Mouse (Mus musculus) layer of hippocampus, adult 8-10 months (tissue): Measurements from ENCODE around the gene Btbd11. TPM values are rescaled to one million over a fixed set of nuclear protein-coding genes. Genes with fewer than 3 reads are reported as not detected.

Experiments used
- DNase-seq, 2 experiments: peaks; one replicate each; pipeline ENCODE4 v3.0.0; 2022; ENCODE audit warnings: low spot score in 2 of 2
- total RNA-seq, 4 experiments: library from RNA; stranded (reverse); gene quantifications; 2 replicates each; pipeline ENCODE4 v1.2.4; 2022

The Btbd11 gene
- total RNA-seq, 4 experiments from 2014 or later: 20.2 to 30.5 (median 21.7) TPM

DNA sequence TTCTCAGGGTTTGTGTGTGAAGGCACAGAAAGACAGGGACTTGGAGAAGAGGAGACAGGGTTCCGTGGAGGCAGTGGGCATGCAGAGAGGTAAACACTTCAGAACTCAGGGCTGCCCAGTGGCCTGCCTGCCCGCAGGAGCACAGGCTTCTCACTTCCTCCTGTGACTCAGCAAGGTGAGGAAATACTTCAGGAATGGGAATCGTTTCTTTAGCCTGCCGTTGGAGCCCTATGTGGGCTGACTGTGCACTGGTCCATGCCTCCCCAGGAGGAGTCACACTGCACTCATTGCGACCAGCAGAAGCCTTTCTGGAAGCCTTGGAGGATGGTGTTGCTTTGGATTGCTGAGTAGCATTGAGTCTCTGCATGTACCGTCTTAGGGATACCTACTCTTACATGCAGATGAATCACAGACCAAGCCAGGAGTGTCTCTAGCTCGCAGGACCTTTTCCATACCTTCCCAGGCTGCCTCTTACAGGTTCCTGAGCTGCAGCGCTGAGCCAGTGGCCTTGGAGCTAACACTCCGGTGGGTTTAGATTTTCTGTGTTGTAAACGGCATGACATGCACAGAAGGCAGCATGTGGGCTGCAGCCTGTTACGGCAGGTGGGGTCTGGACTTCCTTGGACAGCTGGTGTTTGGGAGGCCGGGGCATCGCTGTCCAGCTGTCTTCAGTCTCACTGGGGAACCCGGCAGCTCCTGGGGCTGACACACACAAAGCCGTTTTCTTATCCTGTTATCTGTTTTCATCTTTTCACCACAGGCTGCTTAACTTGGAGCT is 34.4 kb downstream of the Btbd11 start:
- DNase-seq: no peak

DNA sequence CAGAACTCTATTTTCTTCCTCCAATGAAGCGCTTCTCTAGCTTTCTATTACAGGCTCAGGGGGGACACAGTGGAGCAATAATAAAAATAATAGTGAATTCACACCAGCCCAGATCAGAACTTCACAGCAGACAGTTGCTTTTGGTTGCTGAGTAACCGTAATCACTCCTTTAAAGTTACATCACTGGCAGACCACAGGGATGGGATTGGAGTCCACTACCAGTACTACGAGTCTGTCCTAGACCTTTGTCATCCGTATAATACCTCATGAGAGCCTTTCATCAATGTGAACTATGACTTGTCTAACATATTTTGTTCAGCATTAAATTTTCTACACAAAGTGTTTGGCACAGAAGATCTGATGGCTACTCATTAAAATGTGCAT is 35.0 kb downstream of the Btbd11 start:
- no peak for DNase-seq

- DNase-seq: no peak
Observed at GRCm38 (mm10) chr10:85425756-85426155, 39.1 kb downstream of the Btbd11 start.

DNA sequence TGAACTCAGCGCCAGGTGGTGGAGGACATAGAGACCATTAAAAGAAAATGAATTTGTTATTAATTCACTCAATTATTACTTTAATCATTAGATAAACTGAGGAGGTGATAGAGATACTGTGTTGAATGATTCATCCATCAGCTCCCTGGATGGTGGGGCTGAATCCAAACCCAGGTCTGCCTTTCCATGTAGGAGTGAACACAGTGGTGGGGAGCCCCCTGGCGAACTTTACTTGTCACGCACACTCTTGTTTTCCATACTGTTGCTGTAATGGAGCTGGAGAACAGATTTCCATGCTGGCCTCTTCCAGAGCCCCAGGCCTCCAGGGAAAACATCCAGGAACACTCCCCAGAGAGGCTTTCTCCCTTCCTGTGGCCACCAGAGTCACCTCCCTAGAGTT is 50.6 kb downstream of the Btbd11 start:
- no peak for DNase-seq

DNA sequence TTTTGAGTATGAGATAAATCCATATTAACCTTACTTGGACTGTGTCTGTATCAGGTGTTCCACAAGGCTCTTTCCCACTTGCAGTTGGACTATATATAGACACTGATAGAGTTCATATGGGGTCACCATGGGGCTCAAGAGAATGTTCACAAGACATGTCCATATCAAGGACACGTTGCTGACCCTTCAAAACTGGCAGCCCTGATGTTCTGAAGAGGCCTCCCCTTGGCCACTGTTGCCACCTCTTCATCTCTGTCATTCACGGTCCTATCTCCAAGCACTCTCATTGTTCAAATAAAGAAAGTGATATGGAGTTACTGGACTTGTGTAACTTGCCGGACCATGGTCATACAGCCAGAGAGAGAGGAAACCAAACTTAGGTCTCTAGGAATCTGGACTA is 56.8 kb downstream of the Btbd11 start:
- DNase-seq: no peak

DNA sequence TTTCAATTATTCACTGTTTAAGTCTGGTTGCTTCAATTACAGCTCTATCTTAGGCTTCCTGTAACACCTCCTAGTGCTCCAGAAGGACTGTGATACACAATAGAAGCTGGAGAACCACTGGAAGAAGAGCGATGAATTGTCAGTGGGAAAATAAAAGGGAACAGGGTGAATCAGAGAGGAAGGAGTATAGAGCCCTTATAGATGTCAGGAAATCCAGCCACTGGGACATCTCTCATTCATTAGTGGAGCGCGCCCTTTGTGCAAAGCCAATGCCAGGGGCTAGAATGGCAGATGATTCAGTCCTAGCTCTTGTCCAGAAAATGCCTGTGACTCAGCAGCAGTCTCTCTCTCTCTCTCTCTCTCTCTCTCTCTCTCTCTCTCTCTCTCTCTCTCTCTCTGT is 59.3 kb downstream of the Btbd11 start:
- no peak for DNase-seq

DNA sequence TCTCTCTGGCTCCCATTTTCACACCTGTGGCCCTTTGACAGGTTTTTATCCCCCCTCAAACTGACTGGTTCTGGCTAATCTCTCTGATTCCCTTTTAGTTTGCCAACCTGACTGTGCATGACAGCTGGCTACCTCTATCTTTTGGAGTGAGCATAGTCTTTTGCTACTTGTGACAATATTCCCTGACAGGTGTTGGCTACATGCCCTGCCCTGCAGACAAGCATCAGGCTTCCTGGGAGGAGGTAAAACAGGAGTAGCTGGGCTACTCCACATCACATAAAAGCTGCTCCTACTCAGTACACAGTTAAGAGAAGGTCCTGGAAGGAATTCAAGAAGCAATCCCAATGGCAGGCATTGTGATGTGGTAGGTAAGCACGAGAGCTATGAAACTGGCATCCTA is 60.1 kb downstream of the Btbd11 start:
- no peak for DNase-seq

- no peak for DNase-seq
Observed at GRCm38 (mm10) chr10:85447869-85448268, 61.3 kb downstream of the Btbd11 start.

- DNase-seq: no peak
Observed at GRCm38 (mm10) chr10:85451629-85452368, 65.2 kb downstream of the Btbd11 start.

DNA sequence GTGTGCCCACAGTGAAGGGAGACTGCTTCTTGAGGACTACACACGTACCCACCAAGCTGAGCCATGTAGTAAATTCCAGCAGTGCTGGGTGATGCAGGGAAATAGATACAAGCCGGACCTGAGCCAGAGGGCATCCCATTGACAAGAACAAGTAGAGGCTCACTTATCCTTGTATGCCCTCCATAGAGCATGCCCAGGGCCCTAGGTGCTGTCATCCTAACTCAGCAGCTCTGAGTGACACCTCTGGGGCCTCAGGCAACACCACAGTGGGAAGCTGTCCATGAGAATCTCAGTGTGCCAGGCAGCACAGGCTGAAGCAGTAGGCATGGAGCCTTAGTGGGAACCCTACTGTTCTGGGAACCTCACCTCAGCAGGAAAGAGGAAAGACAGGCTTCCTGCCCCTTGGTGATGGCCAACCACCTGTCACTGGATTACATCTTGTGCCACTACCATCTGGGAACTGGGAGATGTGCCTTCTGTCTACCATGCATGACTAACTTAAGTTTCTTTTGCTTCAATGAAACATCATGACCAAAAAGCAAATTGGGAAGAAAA is 66.7 kb downstream of the Btbd11 start:
- no peak for DNase-seq

DNA sequence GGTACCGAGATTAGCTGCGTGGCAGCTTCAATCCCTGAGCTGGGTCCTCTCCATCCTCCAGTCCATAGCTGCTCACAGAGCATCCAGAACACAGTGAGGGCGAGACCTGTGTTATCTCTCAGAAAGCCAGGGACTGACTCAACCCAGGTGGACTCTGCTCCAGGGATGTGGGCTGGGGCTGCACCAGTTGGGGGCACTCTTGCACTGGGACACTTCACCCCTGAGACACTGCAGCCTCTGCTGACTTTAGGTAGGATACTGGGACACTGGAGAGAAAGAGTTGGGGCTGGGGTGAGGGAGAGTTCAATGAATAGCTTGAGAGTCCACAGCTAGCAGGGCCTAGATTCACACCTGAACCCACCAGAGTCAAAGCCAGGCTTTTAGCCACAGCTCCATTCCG is 69.4 kb downstream of the Btbd11 start:
- DNase-seq: no peak

GRCm38 (mm10) chr10:85458744-85459344 is 72.2 kb downstream of the Btbd11 start:
- DNase-seq: no peak

- DNase-seq: no peak
Observed at GRCm38 (mm10) chr10:85460736-85461135, 74.1 kb downstream of the Btbd11 start.

DNA sequence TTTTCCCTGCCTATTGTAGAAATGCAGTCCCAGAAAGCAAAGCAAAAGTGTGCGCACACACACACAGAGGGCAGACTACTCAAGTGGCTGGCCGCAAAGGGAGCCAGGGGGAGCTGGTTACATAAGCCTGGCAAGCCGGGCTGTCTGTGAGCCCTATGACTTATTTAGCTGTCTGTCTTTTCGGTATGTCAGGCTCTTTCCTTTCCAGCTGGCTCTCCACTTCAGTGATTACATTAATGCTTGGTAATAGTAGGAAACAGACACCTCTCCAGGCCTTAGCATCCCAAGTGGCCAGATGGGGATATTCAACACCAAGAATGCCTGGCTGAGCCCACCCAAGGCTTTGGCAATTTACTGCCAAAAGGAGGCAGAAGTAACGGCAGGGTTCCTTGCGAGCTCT is 77.5 kb downstream of the Btbd11 start:
- DNase-seq: no peak

GRCm38 (mm10) chr10:85465516-85466408 is 79.1 kb downstream of the Btbd11 start:
- DNase-seq: no peak

- no peak for DNase-seq
Observed at GRCm38 (mm10) chr10:85466409-85466761, 79.8 kb downstream of the Btbd11 start.

GRCm38 (mm10) chr10:85467393-85467792 is 80.8 kb downstream of the Btbd11 start:
- no peak for DNase-seq

GRCm38 (mm10) chr10:85468527-85468926 is 81.9 kb downstream of the Btbd11 start:
- no peak for DNase-seq

DNA sequence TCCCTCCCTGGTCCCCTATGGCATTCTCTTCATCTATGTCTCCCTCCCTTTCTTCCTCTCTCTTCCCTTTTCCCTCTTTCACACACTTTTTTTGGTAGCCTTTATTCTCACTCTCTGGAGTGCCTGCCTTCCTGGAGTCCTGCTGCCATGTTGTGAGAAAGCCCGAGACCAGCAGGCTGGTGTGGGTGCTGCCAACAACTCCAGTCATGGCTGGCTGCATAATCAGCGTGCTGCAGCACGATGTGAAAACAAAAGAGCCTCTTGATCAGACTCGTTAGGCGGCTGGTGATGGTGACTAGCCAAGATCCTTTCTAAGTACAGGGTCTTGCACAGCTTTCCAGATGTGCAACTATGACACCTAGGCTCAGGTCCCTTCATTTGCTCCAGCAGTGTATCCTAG is 82.7 kb downstream of the Btbd11 start:
- peak in 1 of 2 experiments; percentile 13 for DNase-seq

- DNase-seq: no peak
Observed at GRCm38 (mm10) chr10:85473265-85473664, 86.7 kb downstream of the Btbd11 start.

- no peak for DNase-seq
Observed at GRCm38 (mm10) chr10:85473871-85474270, 87.3 kb downstream of the Btbd11 start.
